Mouse (Mus musculus) bone marrow, adult 2 months (tissue): Measurements from ENCODE around the gene Pip4k2a.

Experiments
- CTCF ChIP-seq: fragments of 200-500 bp; IDR thresholded peaks from 2 replicates; pipeline ENCODE4 v1.5.1; 2011; ENCODE audit warnings: low read length, control low read depth; ENCODE audit not compliant: control insufficient read depth, insufficient read depth
- POLR2A ChIP-seq: fragments of 200-500 bp; IDR thresholded peaks from 2 replicates; pipeline ENCODE4 v1.6.1; 2011; ENCODE audit warnings: low read depth, mild to moderate bottlenecking, control low read depth, low read length, borderline replicate concordance; ENCODE audit not compliant: control insufficient read depth

DNA sequence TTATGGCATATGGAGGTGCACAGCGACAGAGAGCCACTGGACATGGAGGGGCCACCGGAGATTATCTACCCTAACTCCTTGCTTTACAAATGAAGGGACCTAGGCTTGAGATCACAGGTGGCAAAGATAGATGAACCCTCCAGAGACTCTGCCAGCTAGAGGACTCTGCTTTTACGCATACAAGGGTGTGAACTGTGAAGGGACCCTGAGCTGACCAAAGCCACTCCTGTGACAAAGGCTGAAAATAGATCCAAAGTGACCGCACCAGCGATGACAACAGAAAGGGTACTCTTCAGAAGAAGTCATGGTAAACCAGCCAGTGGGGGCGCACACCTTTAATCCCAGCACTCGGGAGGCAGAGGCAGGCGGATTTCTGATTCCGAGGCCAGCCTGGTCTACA lies 63.8 kb downstream of the Pip4k2a start:
- TF ChIP-seq POLR2A (no peak), CTCF (no peak)
